Mouse (Mus musculus) embryonic fibroblast, embryonic 13.5 days (primary cell): Measurements from ENCODE around the gene Radil.

Experiments
- CTCF ChIP-seq: IDR thresholded peaks from 2 replicates; pipeline ENCODE4 v1.5.1; 2011; ENCODE audit warnings: mild to moderate bottlenecking, control low read depth, low read length, moderate library complexity, borderline replicate concordance; ENCODE audit not compliant: insufficient read depth
- POLR2A ChIP-seq: IDR thresholded peaks from 2 replicates; pipeline ENCODE4 v1.6.1; 2011; ENCODE audit warnings: low read depth, mild to moderate bottlenecking, control low read depth, low read length, moderate library complexity

GRCm38 (mm10) chr5:142495321-142496096 lies 55.4 kb downstream of the Radil start:
- TF ChIP-seq POLR2A (no peak), CTCF (no peak)
